Mouse (Mus musculus) lung, postnatal 36 days (tissue): Measurements from ENCODE around the gene Txndc2.
A peak's percentile ranks its signal among the peaks of the same experiment; 100 is the strongest.

Experiments
- DNase-seq: peaks from one replicate; pipeline ENCODE4 v3.0.0; 2022; ENCODE audit warnings: mixed read lengths

Gene Txndc2

GRCm38 (mm10) chr17:65611721-65612120 is 30.2 kb downstream of the Txndc2 start:
- DNase-seq = no peak

- DNase-seq = no peak
Measured at GRCm38 (mm10) chr17:65608743-65609142, 33.2 kb downstream of the Txndc2 start.

- DNase-seq = peak; percentile 27
Measured at GRCm38 (mm10) chr17:65608312-65608687, 33.7 kb downstream of the Txndc2 start.

GRCm38 (mm10) chr17:65607574-65608311 is 34.2 kb downstream of the Txndc2 start:
- DNase-seq = peak; percentile 57

GRCm38 (mm10) chr17:65606014-65606413 is 36.0 kb downstream of the Txndc2 start:
- no peak for DNase-seq

- no peak for DNase-seq
Measured at GRCm38 (mm10) chr17:65604892-65605291, 37.1 kb downstream of the Txndc2 start.

GRCm38 (mm10) chr17:65604315-65604714 is 37.7 kb downstream of the Txndc2 start:
- DNase-seq = peak; percentile 22

- DNase-seq = no peak
Measured at GRCm38 (mm10) chr17:65597857-65598486, 44.0 kb downstream of the Txndc2 start.

- no peak for DNase-seq
Measured at GRCm38 (mm10) chr17:65594687-65595086, 47.3 kb downstream of the Txndc2 start.
